Mouse (Mus musculus) neural tube, embryonic 12.5 days (tissue): ENCODE measurements around the gene Midn. TPM values are rescaled to one million over a fixed set of nuclear protein-coding genes. Genes with fewer than 3 reads are reported as not detected.
A peak's percentile ranks its signal among the peaks of the same experiment; 100 is the strongest.

Source experiments
- ATAC-seq: fragments of 200-750 bp; cut with Nextera tagmentation; 2 replicates; pipeline ENCODE4 v1.8.0; 2017; ENCODE audit warnings: low read depth, mild to moderate bottlenecking, moderate TSS enrichment, moderate library complexity; ENCODE audit not compliant: low FRiP score
- H3K27ac ChIP-seq: fragments of 300-500 bp; sonication (generic); 2 replicates; pipeline ENCODE4 v1.5.1; 2016
- H3K27me3 ChIP-seq: fragments of 300-500 bp; sonication (generic); replicated peaks from 2 replicates; pipeline ENCODE4 v1.6.1; 2016; ENCODE audit warnings: mild to moderate bottlenecking
- H3K36me3 ChIP-seq: fragments of 300-500 bp; sonication (generic); 2 replicates; pipeline ENCODE4 v1.6.1; 2016; ENCODE audit warnings: mild to moderate bottlenecking
- H3K4me1 ChIP-seq: fragments of 300-500 bp; sonication (generic); 2 replicates; pipeline ENCODE4 v1.6.1; 2016
- H3K4me2 ChIP-seq: fragments of 300-500 bp; sonication (generic); replicated peaks from 2 replicates; pipeline ENCODE4 v1.6.1; 2016; ENCODE audit warnings: mild to moderate bottlenecking
- H3K4me3 ChIP-seq: fragments of 300-500 bp; sonication (generic); 2 replicates; pipeline ENCODE4 v1.5.1; 2016
- H3K9ac ChIP-seq: fragments of 300-500 bp; sonication (generic); 2 replicates; pipeline ENCODE4 v1.6.1; 2016; ENCODE audit warnings: mild to moderate bottlenecking
- H3K9me3 ChIP-seq: fragments of 300-500 bp; sonication (generic); 2 replicates; pipeline ENCODE4 v1.6.1; 2016; ENCODE audit warnings: mild to moderate bottlenecking
- WGBS: fragments of 180-500 bp; shearing (Covaris S2); methylation state at CpG from one replicate; pipeline ENCODE4 v1.1.7; 2016; 5-methylcytosine and 5-hydroxymethylcytosine counted together
- polyA plus RNA-seq: library from polyadenylated mRNA; unstranded; fragments of >200 nt; fragmentation: Nextera tagmentation; extraction: Ambion mirVana; gene quantifications from 2 replicates; pipeline ENCODE4 v1.2.1, GENCODE M21; 2016

Midn gene
- polyA plus RNA-seq, 1 experiment from 2014 or later: 40.8 TPM

DNA sequence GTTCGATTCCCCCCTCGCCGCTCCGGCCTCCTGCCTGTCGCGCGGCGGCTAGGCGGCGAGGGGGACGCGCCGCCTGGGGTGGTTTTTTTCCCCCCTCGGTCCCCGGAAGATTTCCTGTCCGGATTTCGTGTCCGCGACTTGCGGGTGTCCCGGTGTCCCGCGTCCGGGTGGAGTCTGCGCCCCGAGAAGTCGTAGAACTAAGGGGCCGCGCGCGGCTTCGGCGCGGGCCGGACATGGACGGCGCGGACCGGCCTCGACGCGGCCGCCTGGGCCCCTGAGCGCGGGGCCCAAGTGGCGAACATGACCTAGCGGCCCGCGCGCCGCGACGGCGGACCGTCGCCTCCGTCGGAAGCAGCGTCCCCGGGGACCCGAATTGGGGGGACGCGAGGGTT is 32.1 kb upstream of the Midn start:
- Histone ChIP-seq H3K36me3 (peaks cover 17% of the 10 kb centered on the region), H3K9me3 (no peaks in the 10 kb centered on the region), H3K9ac (peak overlapping the region; percentile 83), H3K27ac (no peak overlapping the region), H3K4me3 (peak overlapping the region; percentile 90), H3K4me2 (peak overlapping the region; percentile 99), H3K4me1 (peaks cover 39% of the 10 kb centered on the region), H3K27me3 (no peaks in the 10 kb centered on the region)
- WGBS: under 1% methylated on average over 61 of the region's 63 CpGs
- ATAC-seq: no peak

DNA sequence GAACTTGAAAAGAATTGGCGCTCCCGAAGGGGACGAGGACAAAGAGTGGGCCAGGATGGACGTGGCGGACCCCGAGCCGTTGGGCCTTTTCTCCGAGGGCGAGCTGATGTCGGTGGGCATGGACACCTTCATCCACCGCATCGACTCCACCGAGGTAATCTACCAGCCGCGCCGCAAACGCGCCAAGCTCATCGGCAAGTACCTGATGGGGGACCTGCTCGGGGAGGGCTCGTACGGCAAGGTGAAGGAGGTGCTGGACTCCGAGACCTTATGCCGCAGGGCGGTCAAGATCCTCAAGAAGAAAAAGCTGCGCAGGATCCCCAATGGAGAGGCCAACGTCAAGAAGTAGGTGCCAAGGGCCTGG is 31.5 kb upstream of the Midn start:
- Histone ChIP-seq H3K27me3 (no peaks in the 10 kb centered on the region), H3K36me3 (peaks cover 22% of the 10 kb centered on the region), H3K4me3 (peak overlapping the region; percentile 90), H3K9me3 (no peaks in the 10 kb centered on the region), H3K9ac (peak overlapping the region; percentile 83), H3K27ac (no peak overlapping the region), H3K4me2 (peak overlapping the region; percentile 99), H3K4me1 (peaks cover 39% of the 10 kb centered on the region)
- under 1% methylated on average over 27 of the region's 27 CpGs for WGBS
- ATAC-seq: no peak

GRCm38 (mm10) chr10:80116927-80117691 is 31.0 kb upstream of the Midn start:
- peaks cover 27% of the 10 kb centered on the region for H3K36me3 ChIP-seq
- no peak overlapping the region for H3K27ac ChIP-seq
- H3K9me3 ChIP-seq: no peaks in the 10 kb centered on the region
- peak overlapping the region; percentile 90 for H3K4me3 ChIP-seq
- no peak for ATAC-seq
- peaks cover 39% of the 10 kb centered on the region for H3K4me1 ChIP-seq
- H3K9ac ChIP-seq: peak overlapping the region; percentile 83
- H3K27me3 ChIP-seq: no peaks in the 10 kb centered on the region
- peak overlapping the region; percentile 99 for H3K4me2 ChIP-seq
- WGBS: 6% methylated on average over 30 of the region's 30 CpGs

GRCm38 (mm10) chr10:80117736-80118135 is 30.3 kb upstream of the Midn start:
- Histone ChIP-seq H3K4me1 (peaks cover 39% of the 10 kb centered on the region), H3K36me3 (peaks cover 28% of the 10 kb centered on the region), H3K4me3 (peak overlapping the region; percentile 90), H3K9me3 (no peaks in the 10 kb centered on the region), H3K27me3 (no peaks in the 10 kb centered on the region), H3K9ac (peak overlapping the region; percentile 83), H3K4me2 (peak overlapping the region; percentile 99), H3K27ac (0 out of 2 replicates have a peak overlapping the region, but pooled peaks have one; percentile 27)
- WGBS: 71% methylated on average over 1 of the region's 1 CpGs
- no peak for ATAC-seq

GRCm38 (mm10) chr10:80118552-80118951 is 29.5 kb upstream of the Midn start:
- Histone ChIP-seq H3K9me3 (no peaks in the 10 kb centered on the region), H3K27me3 (no peaks in the 10 kb centered on the region), H3K4me3 (peak overlapping the region; percentile 90), H3K27ac (0 out of 2 replicates have a peak overlapping the region, but pooled peaks have one; percentile 27), H3K9ac (peak overlapping the region; percentile 83), H3K36me3 (peaks cover 30% of the 10 kb centered on the region), H3K4me2 (peak overlapping the region; percentile 99), H3K4me1 (peaks cover 39% of the 10 kb centered on the region)
- 52% methylated on average over 6 of the region's 6 CpGs for WGBS
- no peak for ATAC-seq

- peaks cover 46% of the 10 kb centered on the region for H3K36me3 ChIP-seq
- H3K4me2 ChIP-seq: no peak overlapping the region
- no peaks in the 10 kb centered on the region for H3K9me3 ChIP-seq
- H3K9ac ChIP-seq: no peak overlapping the region
- H3K4me1 ChIP-seq: peaks cover 39% of the 10 kb centered on the region
- ATAC-seq: no peak
- WGBS: 90% methylated on average over 2 of the region's 2 CpGs
- no peak overlapping the region for H3K27ac ChIP-seq
- no peaks in the 10 kb centered on the region for H3K27me3 ChIP-seq
- H3K4me3 ChIP-seq: no peak overlapping the region
These were observed 27.9 kb upstream of the Midn start for GRCm38 (mm10) chr10:80120146-80120545.

DNA sequence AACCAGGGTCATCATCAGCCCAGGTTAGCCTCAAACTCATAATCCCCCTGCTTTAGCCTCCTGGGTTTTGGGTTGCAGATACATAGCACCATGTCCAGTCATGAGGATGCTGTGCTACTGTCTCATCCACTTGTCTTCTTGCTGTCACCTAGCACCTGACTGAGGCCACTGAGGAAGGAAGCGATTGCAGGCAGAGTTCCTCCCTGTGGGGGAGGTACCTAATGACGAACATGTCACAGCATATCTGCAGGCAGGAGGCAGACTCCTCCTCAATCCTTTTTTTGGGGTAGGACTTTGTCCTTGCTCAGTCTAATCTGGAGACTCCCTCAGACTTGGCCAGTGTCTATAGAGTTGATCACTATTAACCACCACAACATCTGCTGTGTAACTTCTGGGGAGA is 26.4 kb upstream of the Midn start:
- H3K27me3 ChIP-seq: no peaks in the 10 kb centered on the region
- no peak overlapping the region for H3K27ac ChIP-seq
- H3K4me3 ChIP-seq: no peak overlapping the region
- no peak overlapping the region for H3K9ac ChIP-seq
- H3K4me1 ChIP-seq: peaks cover 38% of the 10 kb centered on the region
- WGBS: 94% methylated on average over 2 of the region's 2 CpGs
- no peak overlapping the region for H3K4me2 ChIP-seq
- ATAC-seq: no peak
- H3K36me3 ChIP-seq: peaks cover 61% of the 10 kb centered on the region
- no peaks in the 10 kb centered on the region for H3K9me3 ChIP-seq

DNA sequence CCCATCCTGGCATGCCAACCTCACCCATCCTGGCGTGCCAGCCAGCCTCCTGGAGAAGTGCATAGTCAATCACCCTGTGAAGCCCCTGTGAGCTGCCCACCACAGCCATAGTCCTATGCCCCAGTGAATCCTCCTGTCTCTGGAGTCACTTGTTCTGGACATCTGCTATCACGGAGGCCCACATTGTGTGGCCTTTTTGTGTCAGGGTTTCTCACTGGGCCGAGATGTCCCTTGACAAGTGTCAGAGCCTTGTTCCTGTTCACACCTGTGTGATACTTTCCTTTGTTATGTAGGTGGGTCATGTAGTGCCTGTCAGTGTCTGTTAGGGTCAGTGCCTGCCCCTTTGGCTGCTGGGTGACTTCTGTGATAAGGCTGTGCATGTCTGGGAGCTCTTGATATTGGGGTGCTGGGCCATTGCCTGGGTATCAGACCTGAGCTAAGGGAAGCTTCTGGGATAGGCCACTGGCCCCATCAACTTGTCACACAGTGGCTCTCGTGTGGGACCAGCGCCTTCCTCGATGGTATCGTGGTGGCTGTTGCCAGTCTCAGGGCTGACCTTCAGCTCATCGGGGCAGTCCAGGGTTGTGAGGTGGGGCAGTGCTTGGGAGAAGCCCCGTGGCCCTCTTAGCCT is 24.0 kb upstream of the Midn start:
- ATAC-seq: no peak
- no peak overlapping the region for H3K4me3 ChIP-seq
- no peaks in the 10 kb centered on the region for H3K9me3 ChIP-seq
- no peak overlapping the region for H3K9ac ChIP-seq
- WGBS: 89% methylated on average over 9 of the region's 9 CpGs
- H3K4me2 ChIP-seq: no peak overlapping the region
- no peaks in the 10 kb centered on the region for H3K27me3 ChIP-seq
- peaks cover 14% of the 10 kb centered on the region for H3K4me1 ChIP-seq
- H3K27ac ChIP-seq: no peak overlapping the region
- H3K36me3 ChIP-seq: peaks cover 85% of the 10 kb centered on the region

GRCm38 (mm10) chr10:80127920-80128319 is 20.2 kb upstream of the Midn start:
- no peak overlapping the region for H3K27ac ChIP-seq
- H3K4me2 ChIP-seq: no peak overlapping the region
- peaks cover 95% of the 10 kb centered on the region for H3K36me3 ChIP-seq
- peaks cover 15% of the 10 kb centered on the region; the same call in 1 of the 2 replicates for H3K4me1 ChIP-seq
- no peak overlapping the region for H3K4me3 ChIP-seq
- H3K9me3 ChIP-seq: no peaks in the 10 kb centered on the region
- ATAC-seq: no peak
- H3K27me3 ChIP-seq: peaks cover 17% of the 10 kb centered on the region
- no peak overlapping the region for H3K9ac ChIP-seq
- 95% methylated on average over 8 of the region's 8 CpGs for WGBS

- ATAC-seq: no peak
- H3K9me3 ChIP-seq: no peaks in the 10 kb centered on the region
- no peak overlapping the region for H3K4me2 ChIP-seq
- H3K27me3 ChIP-seq: peaks cover 25% of the 10 kb centered on the region
- H3K4me1 ChIP-seq: peaks cover 15% of the 10 kb centered on the region; the same call in 1 of the 2 replicates
- H3K4me3 ChIP-seq: no peak overlapping the region
- WGBS: 93% methylated on average over 9 of the region's 9 CpGs
- H3K9ac ChIP-seq: no peak overlapping the region
- H3K36me3 ChIP-seq: peaks cover 95% of the 10 kb centered on the region
- no peak overlapping the region for H3K27ac ChIP-seq
These were observed 18.2 kb upstream of the Midn start for GRCm38 (mm10) chr10:80129846-80130245.

DNA sequence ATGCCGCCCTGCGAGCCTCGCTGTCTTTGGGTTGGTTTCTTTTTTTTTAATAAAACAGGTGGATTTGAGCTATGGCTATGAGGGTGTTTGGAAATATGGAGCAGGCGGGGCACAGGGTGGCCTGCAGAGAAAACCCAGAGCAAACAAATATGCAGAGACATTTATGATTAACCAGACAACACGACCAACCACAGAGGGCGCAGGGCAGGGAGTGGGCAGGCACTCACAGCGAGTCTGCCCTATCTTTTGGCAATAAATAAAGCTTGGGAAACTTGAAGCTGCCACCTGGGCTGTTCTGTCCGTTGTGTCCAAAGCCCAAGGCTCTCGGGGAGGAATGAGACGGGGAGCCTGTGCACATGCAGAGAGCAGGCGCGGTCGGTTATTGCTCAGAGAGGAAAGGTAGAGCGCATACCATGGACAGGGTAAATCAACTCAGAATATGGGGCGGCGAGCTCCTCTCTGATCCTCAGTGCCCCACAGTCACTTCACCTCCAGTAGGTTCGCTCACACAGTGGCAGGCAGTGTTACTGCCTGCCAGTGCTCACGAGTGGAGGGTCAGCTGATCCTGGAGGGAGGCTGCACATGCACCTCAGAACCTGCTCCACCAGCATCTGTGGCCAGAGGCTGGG is 17.6 kb upstream of the Midn start:
- 84% methylated on average over 18 of the region's 18 CpGs for WGBS
- Histone ChIP-seq H3K9me3 (no peaks in the 10 kb centered on the region), H3K4me1 (peaks cover 15% of the 10 kb centered on the region; the same call in 1 of the 2 replicates), H3K36me3 (peaks cover 95% of the 10 kb centered on the region), H3K9ac (no peak overlapping the region), H3K27ac (no peak overlapping the region), H3K27me3 (peaks cover 29% of the 10 kb centered on the region), H3K4me2 (no peak overlapping the region), H3K4me3 (0 out of 2 replicates have a peak overlapping the region, but pooled peaks have one; percentile 9)
- no peak for ATAC-seq

- Histone ChIP-seq H3K4me3 (peak overlapping the region; percentile 7; the same call in 1 of the 2 replicates), H3K4me1 (peaks cover 18% of the 10 kb centered on the region), H3K9me3 (no peaks in the 10 kb centered on the region), H3K4me2 (peak overlapping the region; percentile 42), H3K27me3 (peaks cover 38% of the 10 kb centered on the region), H3K9ac (no peak overlapping the region), H3K36me3 (peaks cover 88% of the 10 kb centered on the region), H3K27ac (no peak overlapping the region)
- 11% methylated on average over 55 of the region's 55 CpGs for WGBS
- peak; percentile 45; the same call in 1 of the 2 replicates for ATAC-seq
These were observed 16.6 kb upstream of the Midn start for GRCm38 (mm10) chr10:80131316-80131951.
